Mouse (Mus musculus): ENCODE measurements around the gene Dvl3. TPM values are rescaled to one million over a fixed set of nuclear protein-coding genes. Genes with fewer than 3 reads are reported as not detected.

The Dvl3 gene
- total RNA-seq, 2 experiments from 2014 or later, result 28.4 to 32.0 TPM

- DNase-seq (ENCODE audit: low spot score), result peak; percentile 80
Observed at GRCm38 (mm10) chr16:20496671-20497600, 19.8 kb upstream of the Dvl3 start.

GRCm38 (mm10) chr16:20497980-20498676 is 18.7 kb upstream of the Dvl3 start:
- DNase-seq (ENCODE audit: low spot score), result no peak

- peak; percentile 96 for DNase-seq (ENCODE audit: low spot score)
Observed at GRCm38 (mm10) chr16:20498677-20499475, 17.9 kb upstream of the Dvl3 start, which contains the start of gene Eif2b5. TSS of gene Eif2b5 (plus strand) at chr16:20498817.

- no peak for DNase-seq (ENCODE audit: low spot score)
Observed at GRCm38 (mm10) chr16:20506000-20506399, 10.8 kb upstream of the Dvl3 start.

GRCm38 (mm10) chr16:20509349-20509748 is 7.4 kb upstream of the Dvl3 start:
- no peak for DNase-seq (ENCODE audit: low spot score)

- DNase-seq (ENCODE audit: low spot score), result no peak
Observed at GRCm38 (mm10) chr16:20511277-20511847, 5.4 kb upstream of the Dvl3 start.

- DNase-seq (ENCODE audit: low spot score), result no peak
Observed at GRCm38 (mm10) chr16:20516032-20516431, 750 bp upstream of the Dvl3 start.

- DNase-seq (ENCODE audit: low spot score), result no peak
Observed at GRCm38 (mm10) chr16:20517216-20517615, 434 bp downstream of the Dvl3 start.

- no peak for DNase-seq (ENCODE audit: low spot score)
Observed at GRCm38 (mm10) chr16:20517701-20518374, 1.1 kb downstream of the Dvl3 start.

- no peak for DNase-seq (ENCODE audit: low spot score)
Observed at GRCm38 (mm10) chr16:20523886-20524285, 7.1 kb downstream of the Dvl3 start.

- no peak for DNase-seq (ENCODE audit: low spot score)
Observed at GRCm38 (mm10) chr16:20528779-20529178, 12.0 kb downstream of the Dvl3 start.

GRCm38 (mm10) chr16:20529375-20529774 is 12.6 kb downstream of the Dvl3 start:
- DNase-seq (ENCODE audit: low spot score), result no peak

GRCm38 (mm10) chr16:20530941-20531340 is 14.2 kb downstream of the Dvl3 start:
- DNase-seq (ENCODE audit: low spot score), result no peak

GRCm38 (mm10) chr16:20534617-20535295 is 18.0 kb downstream of the Dvl3 start:
- DNase-seq (ENCODE audit: low spot score), result no peak

GRCm38 (mm10) chr16:20535296-20536080 is 18.7 kb downstream of the Dvl3 start, which contains the start of gene Ap2m1:
TSS of gene Ap2m1 (plus strand) at chr16:20535478.
- DNase-seq (ENCODE audit: low spot score), result peak; percentile 97

GRCm38 (mm10) chr16:20536081-20536665 is 19.4 kb downstream of the Dvl3 start:
- DNase-seq (ENCODE audit: low spot score), result no peak

- DNase-seq (ENCODE audit: low spot score), result no peak
Observed at GRCm38 (mm10) chr16:20537071-20537471, 20.3 kb downstream of the Dvl3 start.

- no peak for DNase-seq (ENCODE audit: low spot score)
Observed at GRCm38 (mm10) chr16:20537601-20538320, 21.0 kb downstream of the Dvl3 start.
